Mouse (Mus musculus) adrenal gland, adult 10 weeks (tissue): ENCODE data around the gene Mydgf. TPM values are rescaled to one million over a fixed set of nuclear protein-coding genes. Genes with fewer than 3 reads are reported as not detected.

Experiments used
- polyA plus RNA-seq: library from polyadenylated mRNA; stranded (reverse); fragments of 350-450 nt; fragmentation: Illumina TruSeq; extraction: RNeasy Lipid Tissue Mini Kit (QIAGEN cat#74804); gene quantifications from one replicate; pipeline ENCODE4 v1.2.3, GENCODE M21; 2014; ENCODE audit warnings: low read depth, low replicate concordance

The Mydgf gene
- 13.2 TPM for polyA plus RNA-seq

GRCm38 (mm10) chr17:56183658-56184103 lies at the start of gene Mydgf:
Gene Mydgf (minus strand): TSS chr17:56183920.

GRCm38 (mm10) chr17:56218377-56219191 lies 34.9 kb upstream of the Mydgf start, which contains the start of gene Dpp9:
Gene Dpp9 (minus strand): TSS chr17:56218905.

GRCm38 (mm10) chr17:56162231-56162774 lies 21.4 kb downstream of the Mydgf start, which contains the start of gene Tnfaip8l1:
Gene Tnfaip8l1 (plus strand): TSS chr17:56162477.

GRCm38 (mm10) chr17:56139858-56140595 lies 43.7 kb downstream of the Mydgf start, which contains the start of gene Sema6b:
Gene Sema6b (minus strand): TSS chr17:56140343.

Other genes with a start within 250 kb of the Mydgf start
- 19.0 TPM for gene Zfp119b, start 234.4 kb downstream of the Mydgf start, polyA plus RNA-seq
- not detected for gene Ebi3, start 231.3 kb downstream of the Mydgf start, polyA plus RNA-seq
- gene Yju2, start 224.8 kb downstream of the Mydgf start, polyA plus RNA-seq, result 0.70 TPM
- gene Shd, start 213.5 kb downstream of the Mydgf start, polyA plus RNA-seq, result not detected
- gene Fsd1, start 197.4 kb downstream of the Mydgf start, polyA plus RNA-seq, result not detected
- gene Stap2, start 178.3 kb downstream of the Mydgf start, polyA plus RNA-seq, result 0.41 TPM
- 0.70 TPM for gene Mpnd, start 178.2 kb downstream of the Mydgf start, polyA plus RNA-seq
- gene Sh3gl1, start 147.3 kb downstream of the Mydgf start, polyA plus RNA-seq, result 0.82 TPM
- gene Chaf1a, start 143.5 kb downstream of the Mydgf start, polyA plus RNA-seq, result 0.76 TPM
- gene Ubxn6, start 108.9 kb downstream of the Mydgf start, polyA plus RNA-seq, result 15.9 TPM
- 3.9 TPM for gene Hdgfl2, start 104.3 kb downstream of the Mydgf start, polyA plus RNA-seq
- gene Plin4, start 74.1 kb downstream of the Mydgf start, polyA plus RNA-seq, result 6.4 TPM
- gene Plin5, start 66.3 kb downstream of the Mydgf start, polyA plus RNA-seq, result 6.5 TPM
- not detected for gene Lrg1, start 61.9 kb downstream of the Mydgf start, polyA plus RNA-seq
- not detected for gene Sema6b, start 43.6 kb downstream of the Mydgf start, polyA plus RNA-seq
- gene Tnfaip8l1, start 21.4 kb downstream of the Mydgf start, polyA plus RNA-seq, result 1.6 TPM
- 0.41 TPM for gene Dpp9, start 35.0 kb upstream of the Mydgf start, polyA plus RNA-seq
- 3.7 TPM for gene Fem1a, start 72.9 kb upstream of the Mydgf start, polyA plus RNA-seq
- gene Ticam1, start 92.9 kb upstream of the Mydgf start, polyA plus RNA-seq, result 0.58 TPM
- 21.8 TPM for gene Plin3, start 109.0 kb upstream of the Mydgf start, polyA plus RNA-seq
- not detected for gene Arrdc5, start 116.4 kb upstream of the Mydgf start, polyA plus RNA-seq
- 1.9 TPM for gene Uhrf1, start 119.4 kb upstream of the Mydgf start, polyA plus RNA-seq
- gene Kdm4b, start 142.1 kb upstream of the Mydgf start, polyA plus RNA-seq, result 0.99 TPM